Mouse (Mus musculus) liver, embryonic 15.5 days (tissue): ENCODE results near the gene Snrk. TPM values are rescaled to one million over a fixed set of nuclear protein-coding genes. Genes with fewer than 3 reads are reported as not detected.

ENCODE experiments used
- ATAC-seq: fragments of 200-750 bp; cut with Nextera tagmentation; 2 replicates; pipeline ENCODE4 v1.8.0; 2017; ENCODE audit warnings: moderate number of reproducible peaks, mild to moderate bottlenecking, moderate library complexity; ENCODE audit not compliant: insufficient read depth
- H3K27ac ChIP-seq: fragments of 300-500 bp; sonication (generic); replicated peaks from 2 replicates; pipeline ENCODE4 v1.5.1; 2015; ENCODE audit warnings: mild to moderate bottlenecking, inconsistent platforms
- H3K27me3 ChIP-seq: fragments of 300-500 bp; sonication (generic); 2 replicates; pipeline ENCODE4 v1.6.1; 2015; ENCODE audit warnings: mild to moderate bottlenecking, inconsistent platforms
- H3K36me3 ChIP-seq: fragments of 300-500 bp; sonication (generic); replicated peaks from 2 replicates; pipeline ENCODE4 v1.6.1; 2015; ENCODE audit warnings: moderate library complexity, mild to moderate bottlenecking, inconsistent platforms
- H3K4me1 ChIP-seq: fragments of 300-500 bp; sonication (generic); replicated peaks from 2 replicates; pipeline ENCODE4 v1.6.1; 2015; ENCODE audit warnings: inconsistent platforms
- H3K4me2 ChIP-seq: fragments of 300-500 bp; sonication (generic); 2 replicates; pipeline ENCODE4 v1.6.1; 2015; ENCODE audit warnings: moderate library complexity, mild to moderate bottlenecking, inconsistent platforms
- H3K4me3 ChIP-seq: fragments of 300-500 bp; sonication (generic); replicated peaks from 2 replicates; pipeline ENCODE4 v1.5.1; 2015; ENCODE audit warnings: mild to moderate bottlenecking, inconsistent platforms
- H3K9ac ChIP-seq: fragments of 300-500 bp; sonication (generic); 2 replicates; pipeline ENCODE4 v1.6.1; 2015; ENCODE audit warnings: moderate library complexity, mild to moderate bottlenecking, inconsistent platforms
- H3K9me3 ChIP-seq: fragments of 300-500 bp; sonication (generic); replicated peaks from 2 replicates; pipeline ENCODE4 v1.6.1; 2016; ENCODE audit warnings: inconsistent platforms
- WGBS: fragments of 180-500 bp; shearing (Covaris S2); methylation state at CpG from one replicate; pipeline ENCODE4 v1.1.7; 2015; ENCODE audit warnings: mixed read lengths; ENCODE audit not compliant: insufficient replicate concordance; 5-methylcytosine and 5-hydroxymethylcytosine counted together
- polyA plus RNA-seq: library from polyadenylated mRNA; unstranded; fragments of >200 nt; fragmentation: Nextera tagmentation; extraction: Ambion mirVana; gene quantifications from 2 replicates; pipeline ENCODE4 v1.2.1, GENCODE M21; 2015

The Snrk gene
- polyA plus RNA-seq, 1 experiment from 2014 or later, result 18.4 TPM

- Histone ChIP-seq H3K27me3 (no peaks in the 10 kb centered on the region), H3K4me3 (no peak overlapping the region), H3K4me1 (peaks cover 69% of the 10 kb centered on the region), H3K27ac (no peak overlapping the region), H3K36me3 (no peaks in the 10 kb centered on the region), H3K9me3 (no peaks in the 10 kb centered on the region), H3K9ac (no peak overlapping the region), H3K4me2 (no peak overlapping the region)
- WGBS, result 75% methylated on average over 8 of the region's 8 CpGs
- ATAC-seq, result no peak
These were observed 9.7 kb downstream of the Snrk start for GRCm38 (mm10) chr9:122126790-122127189.

GRCm38 (mm10) chr9:122127271-122127785 is 10.3 kb downstream of the Snrk start:
- H3K4me3 ChIP-seq, result no peak overlapping the region
- H3K36me3 ChIP-seq, result no peaks in the 10 kb centered on the region
- H3K4me2 ChIP-seq, result no peak overlapping the region
- H3K4me1 ChIP-seq, result peaks cover 64% of the 10 kb centered on the region
- H3K9me3 ChIP-seq, result no peaks in the 10 kb centered on the region
- 0 out of 2 replicates have a peak overlapping the region, but pooled peaks have one; percentile 19 for H3K27ac ChIP-seq
- ATAC-seq, result no peak
- WGBS, result 64% methylated on average over 3 of the region's 3 CpGs
- no peak overlapping the region for H3K9ac ChIP-seq
- H3K27me3 ChIP-seq, result no peaks in the 10 kb centered on the region

GRCm38 (mm10) chr9:122128686-122129085 is 11.6 kb downstream of the Snrk start:
- Histone ChIP-seq H3K4me3 (no peak overlapping the region), H3K4me1 (peaks cover 58% of the 10 kb centered on the region), H3K4me2 (no peak overlapping the region; the same call in 1 of the 2 replicates), H3K27me3 (no peaks in the 10 kb centered on the region), H3K27ac (0 out of 2 replicates have a peak overlapping the region, but pooled peaks have one; percentile 41), H3K9me3 (no peaks in the 10 kb centered on the region), H3K36me3 (no peaks in the 10 kb centered on the region; the same call in 1 of the 2 replicates), H3K9ac (no peak overlapping the region)
- no peak for ATAC-seq
- WGBS, result 11% methylated on average over 5 of the region's 5 CpGs

GRCm38 (mm10) chr9:122130666-122131065 is 13.6 kb downstream of the Snrk start:
- WGBS, result 72% methylated on average over 3 of the region's 3 CpGs
- Histone ChIP-seq H3K9me3 (no peaks in the 10 kb centered on the region), H3K4me1 (peaks cover 59% of the 10 kb centered on the region), H3K27ac (0 out of 2 replicates have a peak overlapping the region, but pooled peaks have one; percentile 11), H3K27me3 (no peaks in the 10 kb centered on the region), H3K36me3 (peaks cover 10% of the 10 kb centered on the region; the same call in 1 of the 2 replicates), H3K4me2 (no peak overlapping the region), H3K4me3 (no peak overlapping the region), H3K9ac (no peak overlapping the region)
- no peak for ATAC-seq

- H3K4me3 ChIP-seq, result no peak overlapping the region
- H3K27me3 ChIP-seq, result no peaks in the 10 kb centered on the region
- no peaks in the 10 kb centered on the region for H3K9me3 ChIP-seq
- 0 out of 2 replicates have a peak overlapping the region, but pooled peaks have one; percentile 33 for H3K27ac ChIP-seq
- H3K36me3 ChIP-seq, result peaks cover 14% of the 10 kb centered on the region; the same call in 1 of the 2 replicates
- H3K4me1 ChIP-seq, result peaks cover 59% of the 10 kb centered on the region
- no peak overlapping the region for H3K9ac ChIP-seq
- ATAC-seq, result peak; percentile 69
- no peak overlapping the region for H3K4me2 ChIP-seq
- WGBS, result 54% methylated on average over 7 of the region's 7 CpGs
These were observed 15.1 kb downstream of the Snrk start for GRCm38 (mm10) chr9:122132145-122132544.

- Histone ChIP-seq H3K27me3 (no peaks in the 10 kb centered on the region), H3K4me3 (no peak overlapping the region), H3K9ac (no peak overlapping the region), H3K9me3 (no peaks in the 10 kb centered on the region), H3K27ac (no peak overlapping the region), H3K4me2 (no peak overlapping the region), H3K4me1 (peaks cover 39% of the 10 kb centered on the region), H3K36me3 (peaks cover 17% of the 10 kb centered on the region; the same call in 1 of the 2 replicates)
- ATAC-seq, result peak; percentile 22; the same call in 1 of the 2 replicates
- WGBS, result 75% methylated on average over 1 of the region's 1 CpGs
These were observed 18.2 kb downstream of the Snrk start for GRCm38 (mm10) chr9:122135095-122135884.

GRCm38 (mm10) chr9:122135885-122136170 is 18.8 kb downstream of the Snrk start:
- no peak overlapping the region for H3K27ac ChIP-seq
- H3K9me3 ChIP-seq, result no peaks in the 10 kb centered on the region
- peaks cover 17% of the 10 kb centered on the region; the same call in 1 of the 2 replicates for H3K36me3 ChIP-seq
- H3K4me2 ChIP-seq, result no peak overlapping the region
- H3K4me1 ChIP-seq, result peaks cover 35% of the 10 kb centered on the region
- H3K27me3 ChIP-seq, result no peaks in the 10 kb centered on the region
- no peak for ATAC-seq
- H3K9ac ChIP-seq, result no peak overlapping the region
- WGBS, result 74% methylated on average over 2 of the region's 2 CpGs
- H3K4me3 ChIP-seq, result no peak overlapping the region

GRCm38 (mm10) chr9:122137960-122138359 is 20.9 kb downstream of the Snrk start:
- H3K4me2 ChIP-seq, result 0 out of 2 replicates have a peak overlapping the region, but pooled peaks have one; percentile 3
- peaks cover 17% of the 10 kb centered on the region; the same call in 1 of the 2 replicates for H3K36me3 ChIP-seq
- H3K9ac ChIP-seq, result no peak overlapping the region
- ATAC-seq, result no peak
- no peaks in the 10 kb centered on the region for H3K27me3 ChIP-seq
- peaks cover 33% of the 10 kb centered on the region for H3K4me1 ChIP-seq
- H3K27ac ChIP-seq, result no peak overlapping the region
- no peaks in the 10 kb centered on the region for H3K9me3 ChIP-seq
- 69% methylated on average over 1 of the region's 1 CpGs for WGBS
- H3K4me3 ChIP-seq, result no peak overlapping the region

GRCm38 (mm10) chr9:122138371-122139029 is 21.4 kb downstream of the Snrk start:
- H3K4me2 ChIP-seq, result no peak overlapping the region
- peaks cover 34% of the 10 kb centered on the region for H3K4me1 ChIP-seq
- no peak overlapping the region for H3K9ac ChIP-seq
- H3K9me3 ChIP-seq, result no peaks in the 10 kb centered on the region
- ATAC-seq, result no peak
- H3K4me3 ChIP-seq, result no peak overlapping the region
- no peaks in the 10 kb centered on the region for H3K27me3 ChIP-seq
- peaks cover 17% of the 10 kb centered on the region; the same call in 1 of the 2 replicates for H3K36me3 ChIP-seq
- 78% methylated on average over 4 of the region's 4 CpGs for WGBS
- no peak overlapping the region for H3K27ac ChIP-seq

GRCm38 (mm10) chr9:122139236-122139635 is 22.2 kb downstream of the Snrk start:
- Histone ChIP-seq H3K9me3 (no peaks in the 10 kb centered on the region), H3K27me3 (no peaks in the 10 kb centered on the region), H3K36me3 (peaks cover 14% of the 10 kb centered on the region), H3K4me1 (peaks cover 34% of the 10 kb centered on the region), H3K4me3 (no peak overlapping the region), H3K9ac (no peak overlapping the region), H3K4me2 (no peak overlapping the region), H3K27ac (no peak overlapping the region)
- ATAC-seq, result no peak
- WGBS, result 56% methylated on average over 2 of the region's 2 CpGs

- Histone ChIP-seq H3K9ac (no peak overlapping the region), H3K4me2 (no peak overlapping the region), H3K9me3 (no peaks in the 10 kb centered on the region), H3K4me3 (no peak overlapping the region), H3K4me1 (peaks cover 28% of the 10 kb centered on the region), H3K27me3 (no peaks in the 10 kb centered on the region), H3K36me3 (peaks cover 13% of the 10 kb centered on the region), H3K27ac (peak overlapping the region; percentile 48; the same call in 1 of the 2 replicates)
- ATAC-seq, result no peak
- 71% methylated on average over 1 of the region's 1 CpGs for WGBS
These were observed 26.2 kb downstream of the Snrk start for GRCm38 (mm10) chr9:122143219-122143618.
